Mouse (Mus musculus) central nervous system, embryonic 18 days (tissue): Measurements from ENCODE around the gene Zfp92. TPM values are rescaled to one million over a fixed set of nuclear protein-coding genes. Genes with fewer than 3 reads are reported as not detected.

Experiments
- polyA plus RNA-seq: library from polyadenylated mRNA; depleted of rRNA; stranded (reverse); fragments of >200 nt; gene quantifications from 2 replicates; pipeline ENCODE4 v1.2.3, GENCODE M21; 2012; rRNA removed

The Zfp92 gene
- polyA plus RNA-seq: 2.9 and 3.0 TPM in 2 replicates

DNA sequence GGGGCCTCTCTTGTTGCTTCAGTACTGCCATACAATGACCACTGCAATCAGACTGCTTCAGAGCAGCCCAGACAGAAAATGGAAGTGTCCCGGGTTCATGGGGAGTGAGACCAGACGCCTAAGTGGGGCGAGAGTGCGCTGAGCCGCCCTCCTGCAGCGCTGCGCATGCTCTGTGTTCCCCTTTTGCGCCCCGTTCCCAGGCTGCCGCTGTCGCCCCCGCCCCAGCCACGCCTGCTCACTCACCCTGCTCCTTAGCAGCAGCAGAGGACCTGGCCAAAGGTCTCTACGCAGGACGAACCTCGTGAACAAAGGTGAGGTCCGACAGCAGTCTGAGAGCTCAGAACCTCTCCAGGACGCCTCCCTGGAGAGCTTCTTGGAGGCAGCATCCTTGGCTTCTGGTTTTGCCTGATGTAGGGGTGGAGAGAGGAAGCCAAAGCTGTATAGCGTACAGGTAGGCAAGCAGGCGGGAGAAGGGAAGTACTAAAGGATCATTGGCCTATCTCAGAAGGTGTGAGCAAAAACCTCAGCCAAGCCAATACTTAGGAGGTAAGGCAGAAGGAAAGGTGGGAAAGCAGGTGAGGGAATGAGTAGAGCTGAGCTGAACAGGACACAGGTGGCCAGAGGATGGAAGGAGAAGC is at the start of gene Zfp92:
TSS of gene Zfp92 (plus strand) at position 217 of the 638 bp plus-strand sequence.

DNA sequence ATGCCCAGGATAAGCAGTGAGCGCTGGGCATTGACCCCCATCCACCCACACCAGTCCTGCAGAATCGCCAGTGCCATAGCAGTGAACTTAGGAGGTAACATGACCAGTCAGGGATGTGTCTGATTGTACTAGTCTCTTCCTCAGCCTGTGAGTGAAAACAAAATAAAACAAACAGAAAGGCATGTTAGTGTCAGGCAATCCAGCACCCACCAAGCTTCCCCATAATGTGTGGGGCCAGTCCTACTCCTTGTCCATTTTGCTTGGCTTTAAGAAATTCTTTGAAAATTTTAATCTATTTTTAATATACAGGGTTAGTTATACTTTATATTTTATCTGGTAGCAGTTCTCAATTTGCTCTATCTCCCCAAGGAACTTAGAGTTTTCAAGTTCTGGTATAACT is 12.3 kb upstream of the Zfp92 start, which contains the start of gene Gm18336:
TSS of gene Gm18336 (minus strand) at position 101 of the 400 bp plus-strand sequence.

DNA sequence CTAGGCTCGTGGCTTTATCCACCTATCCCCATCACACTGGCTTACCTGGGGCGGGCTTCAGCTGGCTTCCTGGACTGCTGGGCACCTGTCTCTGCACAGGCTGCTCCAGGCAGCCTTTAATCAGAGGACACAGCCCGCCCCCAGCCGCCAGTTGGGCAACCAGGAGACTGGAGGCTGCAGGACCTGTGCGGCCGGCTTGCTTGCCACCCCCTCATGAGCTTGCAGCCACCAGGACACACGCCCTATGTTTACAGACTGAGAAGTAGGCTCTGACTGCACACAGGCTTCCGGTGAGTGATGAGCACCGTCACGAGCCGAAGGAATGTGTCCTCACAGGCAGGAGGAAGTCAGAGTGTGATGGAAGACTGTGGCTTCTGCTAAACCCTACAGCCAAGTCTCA is 24.4 kb downstream of the Zfp92 start, which contains the start of gene Trex2:
TSS of gene Trex2 (minus strand) at position 93 of the 400 bp plus-strand sequence.

DNA sequence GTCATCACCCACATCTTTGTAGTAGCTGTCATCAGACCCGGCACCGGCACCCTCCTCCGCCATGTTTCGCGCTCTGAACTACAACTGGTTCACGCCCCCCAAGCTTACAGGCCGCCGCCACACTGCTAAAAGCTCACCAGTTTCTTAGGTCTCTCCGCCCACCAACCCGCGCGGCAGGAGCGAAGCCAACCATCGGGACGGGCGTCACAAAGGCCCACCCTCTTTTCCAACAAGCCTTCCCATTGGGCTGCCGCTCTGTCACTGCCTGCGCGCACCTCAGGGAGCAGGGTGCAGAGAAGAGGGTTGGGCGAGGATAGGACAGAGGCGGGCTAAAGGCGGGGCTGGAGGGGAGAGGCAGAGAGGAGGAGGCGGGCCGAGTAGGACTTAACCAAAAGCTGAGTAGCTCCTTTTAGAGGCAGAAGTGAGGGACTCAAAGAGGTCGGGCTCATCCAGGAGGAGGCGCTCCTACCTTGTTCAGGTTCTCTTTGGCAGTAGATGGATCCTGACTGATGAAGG is 48.0 kb downstream of the Zfp92 start, which contains the start of gene Haus7:
TSS of gene Haus7 (minus strand) at position 168 of the 516 bp plus-strand sequence.

Other genes with a start within 250 kb of the Zfp92 start
- gene Spin2d, start 234.1 kb upstream of the Zfp92 start, polyA plus RNA-seq: not detected in 2 replicates
- 3.5 and 7.2 TPM in 2 replicates for gene Xlr3b, start 218.9 kb upstream of the Zfp92 start, polyA plus RNA-seq
- 0.13 and 0.47 TPM in 2 replicates for gene Xlr4b, start 196.8 kb upstream of the Zfp92 start, polyA plus RNA-seq
- 13.1 and 15.3 TPM in 2 replicates for gene F8a, start 182.8 kb upstream of the Zfp92 start, polyA plus RNA-seq
- gene Xlr4c, start 168.0 kb upstream of the Zfp92 start, polyA plus RNA-seq: 0.23 TPM in 1 of 2 replicates, not detected in the other
- 0.08 and 0.12 TPM in 2 replicates for gene Xlr3c, start 145.7 kb upstream of the Zfp92 start, polyA plus RNA-seq
- gene Xlr5a, start 118.1 kb upstream of the Zfp92 start, polyA plus RNA-seq: 0.07 TPM in 1 of 2 replicates, not detected in the other
- not detected in 2 replicates for gene Xlr5c, start 118.1 kb upstream of the Zfp92 start, polyA plus RNA-seq
- gene Gm45015, start 74.3 kb upstream of the Zfp92 start, polyA plus RNA-seq: not detected in 2 replicates
- gene Zfp275, start 68.5 kb upstream of the Zfp92 start, polyA plus RNA-seq: 20.4 and 21.9 TPM in 2 replicates
- gene Gm18336, start 12.4 kb upstream of the Zfp92 start, polyA plus RNA-seq: 0.16 and 0.26 TPM in 2 replicates
- 0.26 TPM in 1 of 2 replicates, not detected in the other for gene Trex2, start 24.2 kb downstream of the Zfp92 start, polyA plus RNA-seq
- gene Haus7, start 47.9 kb downstream of the Zfp92 start, polyA plus RNA-seq: 46.5 and 50.4 TPM in 2 replicates
- 34.7 and 51.7 TPM in 2 replicates for gene Bgn, start 72.5 kb downstream of the Zfp92 start, polyA plus RNA-seq
- gene Atp2b3, start 92.0 kb downstream of the Zfp92 start, polyA plus RNA-seq: 16.9 and 17.8 TPM in 2 replicates
- 0.28 and 0.40 TPM in 2 replicates for gene Dusp9, start 228.3 kb downstream of the Zfp92 start, polyA plus RNA-seq
- 226 and 244 TPM in 2 replicates for gene Pnck, start 249.0 kb downstream of the Zfp92 start, polyA plus RNA-seq